Comparison of ENCODE assay signal across 8 mouse cellular contexts in genomic region chr7:143738601-143739006, GRCm38 (mm10). TPM values are rescaled to one million over a fixed set of nuclear protein-coding genes. Genes with fewer than 3 reads are reported as not detected.
DNase-seq lines count a peak whose midpoint lies in the region; ATAC-seq and TF ChIP-seq lines count a peak whose summit lies in the region.

No protein-coding gene starts in this region.

- peak overlapping the region; percentile 81 for H3K4me3 ChIP-seq in forebrain, postnatal 0 days (ENCODE audit: low read depth, low read length)
- H3K4me3 ChIP-seq in midbrain, embryonic 12.5 days: peak overlapping the region; percentile 69

- peak; percentile 48 for DNase-seq in retina, postnatal 1 day
- no peak for DNase-seq in retina, embryonic 14.5 days (ENCODE audit: low spot score)
- DNase-seq in forebrain, postnatal 0 days: peak; percentile 57
- DNase-seq in kidney, postnatal 14 days: peak; percentile 39
- no peak for DNase-seq in adrenal gland, postnatal 36 days
- no peak for DNase-seq in cerebellum, adult 11 months
- DNase-seq in adrenal gland, postnatal 25 days: no peak

- H3K27me3 ChIP-seq in forebrain, postnatal 0 days (ENCODE audit: insufficient read depth, low read length): no peaks in the 10 kb centered on the region
- peaks cover 15% of the 10 kb centered on the region for H3K27me3 ChIP-seq in midbrain, embryonic 12.5 days

- no peaks in the 10 kb centered on the region; the same call in 1 of the 2 replicates for H3K36me3 ChIP-seq in forebrain, postnatal 0 days (ENCODE audit: insufficient read depth)
- no peaks in the 10 kb centered on the region for H3K36me3 ChIP-seq in midbrain, embryonic 12.5 days

- peaks cover 22% of the 10 kb centered on the region for H3K4me1 ChIP-seq in forebrain, postnatal 0 days (ENCODE audit: insufficient read depth)
- H3K4me1 ChIP-seq in midbrain, embryonic 12.5 days: peaks cover 28% of the 10 kb centered on the region

- peak; percentile 10; the same call in 1 of the 2 replicates for ATAC-seq in forebrain, postnatal 0 days
- ATAC-seq in midbrain, embryonic 12.5 days (ENCODE audit: low FRiP score, low read depth): no peak

- no peaks in the 10 kb centered on the region for H3K9me3 ChIP-seq in forebrain, postnatal 0 days (ENCODE audit: low read length)
- no peaks in the 10 kb centered on the region for H3K9me3 ChIP-seq in midbrain, embryonic 12.5 days

- H3K4me2 ChIP-seq in forebrain, postnatal 0 days (ENCODE audit: low read depth): peak overlapping the region; percentile 77
- peak overlapping the region; percentile 94 for H3K4me2 ChIP-seq in midbrain, embryonic 12.5 days (replicated peaks)

- peak overlapping the region; percentile 81 for H3K27ac ChIP-seq in forebrain, postnatal 0 days (ENCODE audit: low read depth, low read length)
- peak overlapping the region; percentile 56 for H3K27ac ChIP-seq in midbrain, embryonic 12.5 days (replicated peaks)

- 14% methylated on average over 5 of the region's 5 CpGs for WGBS in forebrain, postnatal 0 days
- 34% methylated on average over 5 of the region's 5 CpGs for WGBS in midbrain, embryonic 12.5 days

- peak overlapping the region; percentile 93 for H3K9ac ChIP-seq in forebrain, postnatal 0 days
- peak overlapping the region; percentile 90 for H3K9ac ChIP-seq in midbrain, embryonic 12.5 days (replicated peaks)

- TF ChIP-seq CTCF in forebrain, postnatal 0 days (IDR thresholded peaks at IDR 0.05; ENCODE audit: low read depth): no peak

RNA-seq across cellular contexts. Expression of gene Osbpl5, which starts 18.2 kb away (rescaled TPM):
- total RNA-seq in forebrain, postnatal 0 days (2014; rRNA removed): 38.3 and 43.8 TPM in 2 replicates
- polyA plus RNA-seq in forebrain, postnatal 0 days (2015; fragmentation: Nextera tagmentation; extraction: Ambion mirVana): 19.6 and 26.2 TPM in 2 replicates
- polyA plus RNA-seq in midbrain, embryonic 12.5 days (2016; fragmentation: Nextera tagmentation; extraction: Ambion mirVana): 21.6 and 22.1 TPM in 2 replicates
- total RNA-seq in adrenal gland, postnatal 36 days (2021): 10 to 100 TPM; 29.6 to 32.4 TPM
- total RNA-seq in adrenal gland, postnatal 25 days (2021): 22.8 and 37.0 TPM in 2 replicates

RNA-seq across cellular contexts. Expression of gene Mrgprg, which starts 28.2 kb away (rescaled TPM):
- total RNA-seq in forebrain, postnatal 0 days (2014; rRNA removed): not detected in 2 replicates
- polyA plus RNA-seq in forebrain, postnatal 0 days (2015; fragmentation: Nextera tagmentation; extraction: Ambion mirVana): not detected in 2 replicates
- not detected in 2 replicates for polyA plus RNA-seq in midbrain, embryonic 12.5 days (2016; fragmentation: Nextera tagmentation; extraction: Ambion mirVana)
- total RNA-seq in adrenal gland, postnatal 36 days (2021): 1 to 10 TPM; 1.3 to 3.8 TPM
- total RNA-seq in adrenal gland, postnatal 25 days (2021): 0.27 and 0.67 TPM in 2 replicates

RNA-seq across cellular contexts. Expression of gene Mrgpre, which starts 45.7 kb away (rescaled TPM):
- 5.2 and 5.9 TPM in 2 replicates for total RNA-seq in forebrain, postnatal 0 days (2014; rRNA removed)
- 5.9 and 8.3 TPM in 2 replicates for polyA plus RNA-seq in forebrain, postnatal 0 days (2015; fragmentation: Nextera tagmentation; extraction: Ambion mirVana)
- 2.2 and 3.0 TPM in 2 replicates for polyA plus RNA-seq in midbrain, embryonic 12.5 days (2016; fragmentation: Nextera tagmentation; extraction: Ambion mirVana)
- 1 to 10 TPM; 1.3 to 1.6 TPM for total RNA-seq in adrenal gland, postnatal 36 days (2021)
- total RNA-seq in adrenal gland, postnatal 25 days (2021): 1.4 and 2.0 TPM in 2 replicates

RNA-seq across cellular contexts. Expression of gene Tnfrsf23, which starts 52.9 kb away (rescaled TPM):
- 1.7 and 1.9 TPM in 2 replicates for total RNA-seq in forebrain, postnatal 0 days (2014; rRNA removed)
- 0.43 and 0.54 TPM in 2 replicates for polyA plus RNA-seq in forebrain, postnatal 0 days (2015; fragmentation: Nextera tagmentation; extraction: Ambion mirVana)
- polyA plus RNA-seq in midbrain, embryonic 12.5 days (2016; fragmentation: Nextera tagmentation; extraction: Ambion mirVana): 0.57 and 0.60 TPM in 2 replicates
- total RNA-seq in adrenal gland, postnatal 36 days (2021): 1 to 10 TPM; 3.1 to 4.3 TPM
- total RNA-seq in adrenal gland, postnatal 25 days (2021): 1.4 and 2.7 TPM in 2 replicates

Comparison
In these comparisons a context has a peak if more than half of its experiments do, and no peak if none do; other contexts are left out.
1. DNase-seq: peak in retina, postnatal 1 day (single experiment), forebrain, postnatal 0 days (single experiment) and kidney, postnatal 14 days (single experiment); none in retina, embryonic 14.5 days (single experiment), adrenal gland, postnatal 36 days (0 of 2), cerebellum, adult 11 months (single experiment) and adrenal gland, postnatal 25 days (single experiment).